Mouse (Mus musculus) cerebellum, adult (tissue): ENCODE results near the gene Fggy.

Experiments
- ATAC-seq: cut with Nextera tagmentation; 2 replicates; pipeline ENCODE4 v1.9.2; 2017; ENCODE audit warnings: mild to moderate bottlenecking, moderate library complexity, mixed read lengths; ENCODE audit not compliant: insufficient number of reproducible peaks, low FRiP score, low TSS enrichment

Gene Fggy

GRCm38 (mm10) chr4:95771542-95771941 is 214.2 kb downstream of the Fggy start:
- ATAC-seq = no peak

DNA sequence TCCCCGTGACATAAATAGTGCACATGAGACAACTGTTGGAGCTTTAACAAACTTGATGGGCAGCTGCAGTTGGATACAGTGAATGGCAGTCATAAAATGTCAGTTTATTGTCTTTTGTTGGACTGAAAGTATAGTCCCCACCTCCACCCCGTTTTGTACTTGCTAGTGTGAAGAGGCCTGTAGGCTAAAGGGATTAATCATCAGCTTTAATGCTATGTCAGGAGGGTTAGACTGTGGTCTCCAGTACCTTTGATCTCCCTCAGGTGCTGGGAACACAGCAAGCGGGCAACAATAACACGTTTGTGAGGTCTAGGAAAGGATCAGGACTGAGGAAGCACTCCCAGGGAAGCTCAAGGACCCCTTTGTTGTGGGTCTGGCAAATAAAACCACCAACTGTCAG is 214.6 kb downstream of the Fggy start:
- no peak for ATAC-seq

GRCm38 (mm10) chr4:95772663-95773062 is 215.4 kb downstream of the Fggy start:
- ATAC-seq = no peak

DNA sequence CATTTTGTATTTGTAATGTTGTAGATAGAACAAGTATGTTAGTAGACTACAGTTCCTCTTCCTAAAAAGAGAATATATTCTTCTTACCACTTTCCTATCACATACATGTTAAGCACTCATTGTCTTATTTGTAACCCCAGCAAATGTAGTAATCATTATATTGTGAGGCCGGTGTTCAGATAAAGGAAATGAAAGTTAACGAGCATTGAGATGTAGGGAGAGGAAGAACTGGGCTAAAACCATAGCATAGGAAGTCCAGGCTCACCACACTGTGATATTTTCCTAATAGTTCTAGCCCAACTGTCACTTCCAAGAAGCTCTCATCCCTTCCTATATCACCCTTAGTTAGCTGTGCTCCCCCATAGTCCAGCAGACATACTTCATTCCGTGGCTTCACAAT is 218.3 kb downstream of the Fggy start:
- no peak for ATAC-seq

DNA sequence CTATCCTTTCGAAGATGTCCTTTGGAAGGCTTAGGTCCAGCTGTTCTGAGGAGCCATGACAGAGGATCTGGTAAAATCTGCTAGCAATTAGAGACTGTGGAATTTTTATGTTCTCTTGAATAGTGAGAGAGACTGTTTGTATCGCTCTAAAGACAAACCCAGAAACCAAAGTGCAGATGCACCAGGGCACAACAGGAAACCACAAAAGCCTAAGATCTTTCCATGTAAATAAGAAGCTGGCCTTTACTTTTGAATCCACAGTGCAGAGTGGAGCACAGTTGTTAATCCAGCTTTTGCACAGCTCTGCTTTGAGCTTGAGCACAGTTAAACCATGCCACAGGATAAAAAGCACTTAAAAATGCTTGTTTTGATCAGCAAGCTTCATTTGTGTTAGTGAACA is 220.5 kb downstream of the Fggy start:
- no peak for ATAC-seq

GRCm38 (mm10) chr4:95778528-95778927 is 221.2 kb downstream of the Fggy start:
- ATAC-seq = no peak

GRCm38 (mm10) chr4:95784146-95784895 is 227.0 kb downstream of the Fggy start:
- ATAC-seq = no peak

GRCm38 (mm10) chr4:95787609-95788008 is 230.3 kb downstream of the Fggy start:
- no peak for ATAC-seq

- no peak for ATAC-seq
Observed at GRCm38 (mm10) chr4:95788867-95789266, 231.6 kb downstream of the Fggy start.

DNA sequence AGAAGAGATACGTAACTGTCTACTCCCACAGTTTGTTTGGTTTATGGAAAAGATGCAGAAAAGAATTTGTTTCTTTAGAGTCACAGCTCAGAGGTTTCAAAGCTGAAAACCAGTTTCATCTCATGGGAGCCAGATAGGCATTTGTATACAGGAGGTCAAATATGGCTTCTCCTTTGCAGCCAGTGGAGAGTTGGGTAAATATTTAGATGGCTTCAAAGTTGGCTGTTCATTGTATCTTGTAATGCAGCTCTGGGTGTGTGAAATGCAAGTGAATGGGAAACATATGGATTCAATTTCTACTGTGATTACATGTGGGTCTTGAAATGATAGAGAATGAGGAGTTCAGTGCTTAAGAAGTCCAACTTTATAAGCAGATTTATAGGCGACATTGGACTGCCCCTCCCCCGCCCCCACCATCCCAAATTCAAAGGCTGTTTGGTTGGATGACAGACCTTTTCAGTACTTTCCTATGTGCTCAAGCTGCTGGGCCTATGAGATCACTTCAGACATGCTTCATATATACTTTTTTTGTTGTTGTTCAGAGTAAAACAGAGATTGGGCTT is 234.7 kb downstream of the Fggy start:
- ATAC-seq = no peak

- no peak for ATAC-seq
Observed at GRCm38 (mm10) chr4:95793647-95794328, 236.5 kb downstream of the Fggy start.

GRCm38 (mm10) chr4:95794651-95795050 is 237.3 kb downstream of the Fggy start:
- ATAC-seq = no peak

DNA sequence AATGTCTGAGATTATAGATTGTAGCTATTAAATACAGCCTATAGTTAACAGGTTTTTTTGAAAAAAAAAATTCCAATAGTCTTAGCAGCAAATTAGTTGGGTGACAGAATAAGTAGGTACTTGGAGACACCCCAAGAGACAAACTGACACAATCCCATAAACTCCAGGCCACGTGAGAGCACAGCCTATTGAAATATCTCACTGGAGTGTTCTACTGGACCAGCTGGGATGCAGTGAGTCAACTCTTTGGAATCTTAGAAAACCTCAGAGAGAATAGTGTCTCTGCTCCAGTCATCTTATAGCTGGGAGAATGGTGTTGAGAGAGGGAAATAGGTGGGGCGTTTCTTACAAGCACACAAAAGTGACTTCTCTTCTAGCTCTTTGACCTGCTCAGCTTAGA is 238.0 kb downstream of the Fggy start:
- ATAC-seq = no peak

GRCm38 (mm10) chr4:95819650-95820049 is 262.3 kb downstream of the Fggy start:
- no peak for ATAC-seq

GRCm38 (mm10) chr4:95821906-95822579 is 264.7 kb downstream of the Fggy start:
- ATAC-seq = no peak

DNA sequence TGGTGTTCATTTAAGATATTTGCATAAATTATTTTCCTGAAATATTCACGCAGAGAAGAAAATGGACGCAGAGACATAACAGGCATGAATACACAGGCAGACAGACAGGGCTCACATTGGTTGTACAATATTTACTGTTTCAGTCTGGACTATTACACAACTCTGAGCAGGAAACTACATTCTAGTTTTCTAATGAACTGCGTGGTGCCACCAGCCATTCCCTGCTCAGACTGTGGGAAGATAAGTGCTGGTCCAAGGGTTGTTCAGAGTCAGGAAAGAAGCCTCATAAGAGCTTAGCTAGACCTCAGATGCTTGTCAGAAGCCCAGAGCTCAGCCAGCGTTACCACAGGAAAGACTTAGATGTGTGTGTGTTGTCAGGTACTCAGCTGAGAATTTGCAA is 270.9 kb downstream of the Fggy start:
- no peak for ATAC-seq

GRCm38 (mm10) chr4:95830320-95830719 is 273.0 kb downstream of the Fggy start:
- ATAC-seq = no peak

DNA sequence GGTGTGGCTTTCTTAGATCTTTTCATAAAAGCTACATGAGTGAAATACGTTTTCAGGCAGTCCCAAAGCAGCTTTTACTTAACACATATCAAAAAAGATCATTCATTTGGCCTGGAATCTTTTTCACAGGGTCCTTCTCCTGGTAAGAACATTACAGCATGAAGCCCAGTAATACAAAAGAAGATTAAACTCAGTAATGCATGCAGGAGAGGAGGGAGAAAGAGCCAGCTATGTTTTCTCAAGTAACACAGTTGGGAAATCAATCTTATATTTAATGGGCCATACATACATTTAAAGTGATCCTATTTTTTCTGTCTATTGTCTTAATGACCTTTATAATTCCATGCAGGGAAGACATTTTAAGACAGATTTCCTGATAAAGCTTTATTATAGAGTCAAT is 282.6 kb downstream of the Fggy start:
- no peak for ATAC-seq

DNA sequence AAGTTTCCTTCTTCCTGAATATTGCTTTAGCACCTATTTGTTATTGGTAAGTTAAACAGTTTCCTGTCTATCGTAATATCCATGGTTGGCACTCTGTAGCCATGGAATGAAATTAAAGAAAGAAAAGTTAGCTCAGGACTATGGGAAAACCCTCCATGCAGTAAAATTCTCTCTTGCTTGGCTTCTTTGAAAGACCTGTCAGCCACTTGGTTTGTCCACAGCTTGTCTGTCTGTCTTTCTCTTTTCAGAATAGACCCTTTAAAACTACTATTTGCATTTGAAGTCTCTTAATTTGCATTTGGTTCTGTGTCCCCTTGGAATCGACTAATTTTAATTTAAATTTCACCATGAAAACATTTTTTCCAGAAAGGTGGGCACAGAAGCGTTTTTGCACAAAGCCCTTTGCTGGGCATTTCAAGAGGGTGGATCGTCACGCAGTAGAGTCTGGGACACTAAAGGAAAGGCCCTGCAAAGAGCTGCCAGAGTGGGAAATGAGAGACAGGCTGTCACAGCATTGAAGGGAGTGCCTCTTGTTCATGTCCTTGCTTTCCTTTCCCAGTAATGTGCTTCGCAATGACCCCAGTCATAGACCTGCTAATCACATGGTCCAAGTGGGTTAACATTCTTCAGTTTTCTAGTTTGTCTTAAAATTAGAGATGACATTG is 283.2 kb downstream of the Fggy start:
- no peak for ATAC-seq

GRCm38 (mm10) chr4:95845981-95846617 is 288.8 kb downstream of the Fggy start:
- no peak for ATAC-seq
